Mouse (Mus musculus) neural tube, embryonic 15.5 days (tissue): Measurements from ENCODE around the gene A030005K14Rik. TPM values are rescaled to one million over a fixed set of nuclear protein-coding genes. Genes with fewer than 3 reads are reported as not detected.

Source experiments
- ATAC-seq: fragments of 200-750 bp; cut with Nextera tagmentation; 2 replicates; pipeline ENCODE4 v1.8.0; 2017; ENCODE audit warnings: mild to moderate bottlenecking, moderate TSS enrichment, moderate library complexity; ENCODE audit not compliant: low FRiP score
- H3K27ac ChIP-seq: fragments of 300-500 bp; sonication (generic); replicated peaks from 2 replicates; pipeline ENCODE4 v1.5.1; 2015; ENCODE audit warnings: mild to moderate bottlenecking, inconsistent platforms
- H3K27me3 ChIP-seq: fragments of 300-500 bp; sonication (generic); replicated peaks from 2 replicates; pipeline ENCODE4 v1.6.1; 2015; ENCODE audit warnings: inconsistent platforms
- H3K36me3 ChIP-seq: fragments of 300-500 bp; sonication (generic); 2 replicates; pipeline ENCODE4 v1.6.1; 2015; ENCODE audit warnings: inconsistent platforms
- H3K4me1 ChIP-seq: fragments of 300-500 bp; sonication (generic); 2 replicates; pipeline ENCODE4 v1.6.1; 2015; ENCODE audit warnings: inconsistent platforms
- H3K4me2 ChIP-seq: fragments of 300-500 bp; sonication (generic); 2 replicates; pipeline ENCODE4 v1.6.1; 2015; ENCODE audit warnings: inconsistent platforms, mild to moderate bottlenecking, moderate library complexity
- H3K4me3 ChIP-seq: fragments of 300-500 bp; sonication (generic); replicated peaks from 2 replicates; pipeline ENCODE4 v1.5.1; 2015; ENCODE audit warnings: mild to moderate bottlenecking, inconsistent platforms
- H3K9ac ChIP-seq: fragments of 300-500 bp; sonication (generic); replicated peaks from 2 replicates; pipeline ENCODE4 v1.6.1; 2015; ENCODE audit warnings: mild to moderate bottlenecking, inconsistent platforms
- H3K9me3 ChIP-seq: fragments of 300-500 bp; sonication (generic); replicated peaks from 2 replicates; pipeline ENCODE4 v1.6.1; 2016; ENCODE audit warnings: inconsistent platforms
- WGBS: fragments of 180-500 bp; shearing (Covaris S2); methylation state at CpG from one replicate; pipeline ENCODE4 v1.1.7; 2015; ENCODE audit warnings: mixed read lengths; 5-methylcytosine and 5-hydroxymethylcytosine counted together
- polyA plus RNA-seq: library from polyadenylated mRNA; unstranded; fragments of >200 nt; fragmentation: Nextera tagmentation; extraction: Ambion mirVana; gene quantifications from 2 replicates; pipeline ENCODE4 v1.2.1, GENCODE M21; 2015

The A030005K14Rik gene
- polyA plus RNA-seq, 1 experiment from 2014 or later: not detected

- H3K27ac ChIP-seq: no peak overlapping the region
- no peaks in the 10 kb centered on the region for H3K36me3 ChIP-seq
- H3K9me3 ChIP-seq: no peaks in the 10 kb centered on the region
- H3K9ac ChIP-seq: no peak overlapping the region
- peaks cover 7% of the 10 kb centered on the region; the same call in 1 of the 2 replicates for H3K4me1 ChIP-seq
- H3K27me3 ChIP-seq: no peaks in the 10 kb centered on the region
- WGBS: 59% methylated on average over 5 of the region's 5 CpGs
- no peak for ATAC-seq
- no peak overlapping the region for H3K4me3 ChIP-seq
- H3K4me2 ChIP-seq: no peak overlapping the region
Observed at GRCm38 (mm10) chr1:83034509-83034908, 24.7 kb downstream of the A030005K14Rik start.

- Histone ChIP-seq H3K4me2 (no peak overlapping the region), H3K27ac (no peak overlapping the region), H3K4me1 (peaks cover 3% of the 10 kb centered on the region; the same call in 1 of the 2 replicates), H3K36me3 (no peaks in the 10 kb centered on the region), H3K27me3 (no peaks in the 10 kb centered on the region), H3K4me3 (no peak overlapping the region), H3K9me3 (no peaks in the 10 kb centered on the region), H3K9ac (no peak overlapping the region)
- 90% methylated on average over 6 of the region's 6 CpGs for WGBS
- no peak for ATAC-seq
Observed at GRCm38 (mm10) chr1:83032508-83032907, 26.7 kb downstream of the A030005K14Rik start.

DNA sequence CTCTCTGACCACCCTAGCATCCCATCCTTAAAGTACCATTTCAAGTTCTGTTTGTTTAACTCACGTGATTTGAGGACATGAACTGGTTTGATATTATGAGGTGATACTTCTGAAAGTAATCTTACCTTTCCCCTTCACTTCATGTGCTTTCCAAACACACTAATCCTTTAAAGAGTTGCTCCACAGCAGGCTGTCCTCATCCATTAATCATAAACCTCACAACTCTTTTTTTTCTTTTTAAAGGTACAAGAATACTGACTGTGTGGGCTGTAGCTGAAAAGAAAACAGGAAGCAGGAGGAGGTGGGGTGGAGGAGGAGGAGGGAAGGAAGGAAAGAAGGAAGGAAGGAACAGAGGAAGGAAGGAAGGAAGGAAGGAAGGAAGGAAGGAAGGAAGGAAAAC, 27.2 kb downstream of the A030005K14Rik start:
- Histone ChIP-seq H3K9ac (no peak overlapping the region), H3K4me1 (no peaks in the 10 kb centered on the region), H3K27ac (no peak overlapping the region), H3K27me3 (no peaks in the 10 kb centered on the region), H3K36me3 (no peaks in the 10 kb centered on the region), H3K4me3 (no peak overlapping the region), H3K9me3 (no peaks in the 10 kb centered on the region), H3K4me2 (no peak overlapping the region)
- ATAC-seq: no peak
- WGBS: 76% methylated on average over 1 of the region's 1 CpGs

DNA sequence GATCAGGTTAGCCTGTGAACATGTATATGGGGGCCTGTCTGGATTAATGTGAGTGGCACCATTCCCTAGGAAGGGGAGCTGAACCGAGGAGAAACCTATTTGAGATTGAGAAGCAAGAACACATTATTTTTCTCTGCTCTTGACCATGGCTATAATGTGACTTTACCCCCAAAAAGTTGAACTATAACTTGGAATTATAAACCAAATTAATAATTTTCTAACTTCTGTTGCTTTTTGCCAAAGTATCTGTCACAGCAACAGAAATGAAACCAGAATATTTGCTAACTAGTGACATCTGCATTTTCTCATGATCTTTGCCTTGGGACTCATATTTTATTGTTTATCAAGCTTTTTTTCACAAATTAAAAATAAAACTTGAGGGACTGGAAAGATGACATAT, 42.6 kb downstream of the A030005K14Rik start:
- WGBS: 78% methylated on average over 1 of the region's 1 CpGs
- H3K4me3 ChIP-seq: no peak overlapping the region

DNA sequence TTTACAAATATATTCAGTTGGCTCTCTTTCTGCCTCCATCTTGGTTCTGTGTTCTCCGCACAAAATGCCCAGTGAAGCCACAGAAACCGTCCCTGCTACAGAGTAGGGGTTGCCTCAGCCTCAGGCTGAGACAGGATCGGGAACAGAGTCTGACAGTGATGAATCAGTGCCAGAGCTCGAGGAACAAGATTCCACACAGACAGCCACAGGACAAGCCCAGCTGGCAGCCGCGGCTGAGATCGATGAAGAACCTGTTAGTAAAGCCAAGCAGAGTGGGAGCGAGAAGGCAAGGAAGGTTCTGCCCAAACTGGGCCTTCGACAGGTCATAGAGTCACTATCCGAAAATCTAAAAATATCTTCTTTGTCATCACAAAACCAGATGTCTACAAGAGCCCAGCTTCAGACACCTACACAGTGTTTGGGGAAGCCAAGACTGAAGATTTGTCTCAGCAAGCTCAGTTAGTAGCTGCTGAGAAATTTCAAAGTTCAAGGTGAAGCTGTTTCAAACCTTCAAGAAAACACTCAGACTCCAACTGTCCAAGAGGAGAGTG, 43.8 kb downstream of the A030005K14Rik start:
- Histone ChIP-seq H3K9me3 (no peaks in the 10 kb centered on the region), H3K4me3 (no peak overlapping the region), H3K27me3 (no peaks in the 10 kb centered on the region), H3K4me2 (no peak overlapping the region), H3K27ac (no peak overlapping the region), H3K36me3 (no peaks in the 10 kb centered on the region), H3K9ac (no peak overlapping the region), H3K4me1 (no peaks in the 10 kb centered on the region)
- WGBS: 92% methylated on average over 10 of the region's 10 CpGs
- no peak for ATAC-seq

More for the DNA sequence above, 42.6 kb downstream of the A030005K14Rik start:
- Histone ChIP-seq H3K27me3 (no peaks in the 10 kb centered on the region), H3K36me3 (no peaks in the 10 kb centered on the region), H3K9me3 (no peaks in the 10 kb centered on the region), H3K4me1 (no peaks in the 10 kb centered on the region), H3K27ac (no peak overlapping the region), H3K9ac (no peak overlapping the region), H3K4me2 (no peak overlapping the region)
- ATAC-seq: no peak

DNA sequence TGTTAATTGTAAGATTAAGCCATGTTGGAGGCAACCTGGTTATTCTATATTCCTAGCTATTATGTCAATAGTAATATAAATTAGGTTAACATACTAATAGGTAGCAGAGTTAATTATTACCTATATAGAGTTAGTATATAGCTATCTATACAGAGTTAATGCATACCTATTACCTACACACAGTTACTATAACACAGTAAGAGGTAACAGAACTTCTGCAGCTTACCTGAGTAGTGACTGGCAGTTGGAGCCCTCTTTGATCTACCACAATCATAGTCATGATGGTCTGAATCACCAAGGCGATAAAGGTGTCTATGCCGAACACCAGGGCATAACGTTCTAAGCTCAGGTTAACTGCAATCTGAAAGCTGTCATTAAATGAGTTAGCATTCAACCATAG, 44.7 kb downstream of the A030005K14Rik start:
- Histone ChIP-seq H3K9me3 (no peaks in the 10 kb centered on the region), H3K4me2 (no peak overlapping the region), H3K36me3 (no peaks in the 10 kb centered on the region), H3K27me3 (no peaks in the 10 kb centered on the region), H3K9ac (no peak overlapping the region), H3K4me1 (no peaks in the 10 kb centered on the region), H3K4me3 (no peak overlapping the region), H3K27ac (no peak overlapping the region)
- no peak for ATAC-seq
- 93% methylated on average over 3 of the region's 3 CpGs for WGBS

Other genes with a start within 250 kb of the A030005K14Rik start
- gene Agfg1, start 219.9 kb downstream of the A030005K14Rik start, polyA plus RNA-seq: 26.6 and 36.5 TPM in 2 replicates
- gene A030005L19Rik, start 146.1 kb downstream of the A030005K14Rik start, polyA plus RNA-seq: 0.26 TPM in 1 of 2 replicates, not detected in the other
- gene A030014E15Rik, start 134.5 kb downstream of the A030005K14Rik start, polyA plus RNA-seq: not detected in 2 replicates
- not detected in 2 replicates for gene Gm6217, start 128.0 kb downstream of the A030005K14Rik start, polyA plus RNA-seq
- not detected in 2 replicates for gene A030003K21Rik, start 116.0 kb downstream of the A030005K14Rik start, polyA plus RNA-seq
- not detected in 2 replicates for gene Gm7544, start 103.4 kb downstream of the A030005K14Rik start, polyA plus RNA-seq
- not detected in 2 replicates for gene Gm47955, start 99.1 kb downstream of the A030005K14Rik start, polyA plus RNA-seq
- not detected in 2 replicates for gene Gm47959, start 58.8 kb downstream of the A030005K14Rik start, polyA plus RNA-seq
- gene Slc19a3, start 20.9 kb downstream of the A030005K14Rik start, polyA plus RNA-seq: 0.75 and 1.1 TPM in 2 replicates
- not detected in 2 replicates for gene Krtap28-10, start 16.9 kb downstream of the A030005K14Rik start, polyA plus RNA-seq
- not detected in 2 replicates for gene Gm47969, start 14.4 kb downstream of the A030005K14Rik start, polyA plus RNA-seq
- gene Krtap28-13, start 1.6 kb upstream of the A030005K14Rik start, polyA plus RNA-seq: not detected in 2 replicates
- gene Ccl20, start 57.4 kb upstream of the A030005K14Rik start, polyA plus RNA-seq: 0.49 TPM in 1 of 2 replicates, not detected in the other
- gene Daw1, start 100.4 kb upstream of the A030005K14Rik start, polyA plus RNA-seq: 1.2 and 1.4 TPM in 2 replicates